ENCODE assay signal across 21 mouse cellular contexts in genomic region chr14:34712857-34713256, GRCm38 (mm10). TPM values are rescaled to one million over a fixed set of nuclear protein-coding genes. Genes with fewer than 3 reads are reported as not detected.
DNase-seq lines count a peak whose midpoint lies in the region; ATAC-seq and TF ChIP-seq lines count a peak whose summit lies in the region.
"Had no signal": no experiment of that assay in that cellular context is flagged by ENCODE, and none has a peak within 500 bp of the region (broad histone marks: within the 10 kb centered on the region; RNA-seq: fewer than 3 reads in every experiment).

No protein-coding gene starts in this region.

- DNase-seq in frontal cortex, postnatal 10 days (ENCODE audit: low spot score in 2 of 2), result no peak
- no peak for DNase-seq in layer of hippocampus, adult 2 months (ENCODE audit: low spot score in 2 of 2)
- no peak for DNase-seq in layer of hippocampus, adult 8-10 months (ENCODE audit: low spot score in 2 of 2)
- peak; percentile 61 for DNase-seq in ES-CJ7 (ENCODE audit: low read depth, low spot score)
- no peak for DNase-seq in ovary, adult 18-20 months (ENCODE audit: low spot score)
- no peak for DNase-seq in forebrain, embryonic 14.5 days (ENCODE audit: low spot score)
- DNase-seq: adrenal gland, postnatal 10 days; cerebellum, adult 11 months; cerebellum, postnatal 14 days; gastrocnemius, postnatal 36 days; heart, postnatal 14 days; thymus, postnatal 36 days had no signal

- H3K4me2 ChIP-seq in forebrain, embryonic 14.5 days (ENCODE audit: low read length), result no peak overlapping the region
- H3K4me2 ChIP-seq: embryonic facial prominence, embryonic 12.5 days; heart, embryonic 11.5 days; hindbrain, embryonic 13.5 days; limb, embryonic 15.5 days; lung, embryonic 15.5 days; midbrain, embryonic 13.5 days had no signal

- H3K9ac ChIP-seq in forebrain, embryonic 14.5 days (ENCODE audit: low read length), result no peak overlapping the region
- H3K9ac ChIP-seq: embryonic facial prominence, embryonic 12.5 days; hindbrain, embryonic 13.5 days; limb, embryonic 15.5 days; lung, embryonic 15.5 days; midbrain, embryonic 13.5 days had no signal

- no peaks in the 10 kb centered on the region for H3K9me3 ChIP-seq in forebrain, embryonic 14.5 days (replicated peaks; ENCODE audit: control insufficient read depth, low read length)
- H3K9me3 ChIP-seq: embryonic facial prominence, embryonic 12.5 days; hindbrain, embryonic 13.5 days; limb, embryonic 15.5 days; lung, embryonic 15.5 days; midbrain, embryonic 13.5 days had no signal

- H3K27ac ChIP-seq in layer of hippocampus, adult 2 months, result peak overlapping the region; percentile 85
- no peak overlapping the region for H3K27ac ChIP-seq in forebrain, embryonic 14.5 days (ENCODE audit: low read depth, low read length)
- H3K27ac ChIP-seq: embryonic facial prominence, embryonic 12.5 days; hindbrain, embryonic 13.5 days; limb, embryonic 15.5 days; lung, embryonic 15.5 days; macrophage; midbrain, embryonic 13.5 days had no signal

- H3K27me3 ChIP-seq in forebrain, embryonic 14.5 days (replicated peaks; ENCODE audit: control insufficient read depth, insufficient read depth, low read length), result no peaks in the 10 kb centered on the region
- H3K27me3 ChIP-seq: embryonic facial prominence, embryonic 12.5 days; hindbrain, embryonic 13.5 days; limb, embryonic 15.5 days; lung, embryonic 15.5 days; midbrain, embryonic 13.5 days had no signal

- ATAC-seq in frontal cortex, adult (ENCODE audit: low TSS enrichment), result 0 out of 2 replicates have a peak, but pooled peaks have one; percentile 23
- ATAC-seq in erythroblast, adult 5-6 weeks (replicated peaks; ENCODE audit: low FRiP score, poor library complexity, severe bottlenecking), result peak; percentile 78
- ATAC-seq in forebrain, embryonic 14.5 days, result no peak
- ATAC-seq: midbrain, embryonic 13.5 days had no signal

- 93% methylated on average over 3 of the region's 3 CpGs for WGBS in forebrain, embryonic 14.5 days

- no peaks in the 10 kb centered on the region for H3K4me1 ChIP-seq in forebrain, embryonic 14.5 days (ENCODE audit: control insufficient read depth, insufficient read depth, low read length)
- H3K4me1 ChIP-seq: embryonic facial prominence, embryonic 12.5 days; hindbrain, embryonic 13.5 days; limb, embryonic 15.5 days; lung, embryonic 15.5 days; midbrain, embryonic 13.5 days had no signal

- no peak overlapping the region for H3K4me3 ChIP-seq in layer of hippocampus, adult 2 months
- H3K4me3 ChIP-seq in forebrain, embryonic 14.5 days (ENCODE audit: low read depth, low read length), result no peak overlapping the region
- H3K4me3 ChIP-seq: embryonic facial prominence, embryonic 12.5 days; hindbrain, embryonic 13.5 days; limb, embryonic 15.5 days; lung, embryonic 15.5 days; midbrain, embryonic 13.5 days had no signal

- no peaks in the 10 kb centered on the region for H3K36me3 ChIP-seq in forebrain, embryonic 14.5 days (ENCODE audit: control insufficient read depth, insufficient read depth, low read length)

- TF ChIP-seq CTCF in layer of hippocampus, adult 2 months (conservative IDR thresholded peaks at IDR 0.05), result no peak

RNA-seq across cellular contexts. Expression of gene Wapl, which starts 39.1 kb away (rescaled TPM):
- 10 to 100 TPM; 56.3 to 58.7 TPM for total RNA-seq in layer of hippocampus, adult 2 months (2021)
- 10 to 100 TPM; 51.3 to 62.1 (median 56.0) TPM for total RNA-seq in layer of hippocampus, adult 8-10 months (2022)
- total RNA-seq in erythroblast, adult 5-6 weeks (2015; ENCODE audit: low replicate concordance), result 144 and 152 TPM in 2 replicates
- 291 and 438 TPM in 2 replicates for total RNA-seq in erythroblast, adult 5-6 weeks (2017; ENCODE audit: low replicate concordance)
- 20.7 and 21.2 TPM in 2 replicates for polyA plus RNA-seq in forebrain, embryonic 14.5 days (2014; fragmentation: Nextera tagmentation; extraction: Ambion mirVana)
